17 mouse cellular contexts compared by ENCODE assay signal in the genomic region with DNA sequence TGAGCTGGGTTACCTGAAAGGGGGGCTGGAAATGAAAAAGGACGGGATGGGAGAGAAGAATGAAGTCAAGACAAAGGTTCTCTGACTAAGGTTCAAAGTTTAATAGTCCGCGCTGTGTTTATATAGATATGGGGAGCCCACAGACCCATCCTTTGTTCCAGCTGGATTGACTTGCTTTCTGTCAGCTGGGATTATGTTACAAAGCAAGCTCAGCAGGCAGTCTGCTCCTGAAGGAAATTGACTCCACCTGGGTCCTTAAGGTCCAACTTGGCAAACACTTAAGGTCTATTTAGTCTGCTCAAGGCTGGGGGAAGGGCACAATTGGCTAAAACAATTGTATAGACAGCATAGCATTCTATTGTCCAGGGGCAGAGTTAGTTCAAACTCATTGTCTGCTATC.
A peak's percentile ranks its signal among the peaks of the same experiment; 100 is the strongest.
DNase-seq lines count a peak whose midpoint lies in the region; ATAC-seq and TF ChIP-seq lines count a peak whose summit lies in the region.
"Had no signal": no experiment of that assay in that cellular context is flagged by ENCODE, and none has a peak within 500 bp of the region (broad histone marks: within the 10 kb centered on the region; RNA-seq: fewer than 3 reads in every experiment).

No protein-coding gene starts in this region.

- H3K27ac ChIP-seq in kidney, postnatal 0 days: no peak overlapping the region
- no peak overlapping the region for H3K27ac ChIP-seq in ES-E14 (ENCODE audit: insufficient read depth, low read depth, low read length, poor library complexity, severe bottlenecking)
- H3K27ac ChIP-seq in midbrain, embryonic 14.5 days (replicated peaks; ENCODE audit: low read depth, low read length): no peak overlapping the region
- no peak overlapping the region for H3K27ac ChIP-seq in thymus, adult 2 months (ENCODE audit: control insufficient read depth, insufficient read depth, low read length)
- H3K27ac ChIP-seq: embryonic facial prominence, embryonic 15.5 days; heart, embryonic 13.5 days; hindbrain, postnatal 0 days; limb, embryonic 15.5 days; liver, embryonic 15.5 days; midbrain, embryonic 15.5 days had no signal

- no peak for ATAC-seq in cerebellum, adult (ENCODE audit: insufficient number of reproducible peaks, low FRiP score, low TSS enrichment)
- no peak for ATAC-seq in kidney, postnatal 0 days (replicated peaks; ENCODE audit: low FRiP score, low read depth)
- no peak for ATAC-seq in midbrain, embryonic 14.5 days (ENCODE audit: low FRiP score, low TSS enrichment)
- ATAC-seq: hindbrain, postnatal 0 days; intestine, postnatal 0 days; midbrain, embryonic 15.5 days had no signal

- H3K9ac ChIP-seq in kidney, postnatal 0 days (ENCODE audit: low read depth, low read length): no peak overlapping the region
- no peak overlapping the region for H3K9ac ChIP-seq in ES-E14 (ENCODE audit: insufficient read depth, low read depth, low read length, poor library complexity, severe bottlenecking)
- no peak overlapping the region for H3K9ac ChIP-seq in midbrain, embryonic 14.5 days (replicated peaks; ENCODE audit: low read length)
- H3K9ac ChIP-seq: embryonic facial prominence, embryonic 15.5 days; heart, embryonic 13.5 days; limb, embryonic 15.5 days; liver, embryonic 15.5 days; midbrain, embryonic 15.5 days had no signal

- H3K9me3 ChIP-seq in kidney, postnatal 0 days (replicated peaks; ENCODE audit: low read length): no peaks in the 10 kb centered on the region
- H3K9me3 ChIP-seq in ES-E14 (ENCODE audit: control insufficient read depth, insufficient read depth, low read depth, low read length): no peaks in the 10 kb centered on the region
- H3K9me3 ChIP-seq in midbrain, embryonic 14.5 days (ENCODE audit: control insufficient read depth, low read length): no peaks in the 10 kb centered on the region
- H3K9me3 ChIP-seq: embryonic facial prominence, embryonic 15.5 days; heart, embryonic 13.5 days; limb, embryonic 15.5 days; liver, embryonic 15.5 days; midbrain, embryonic 15.5 days had no signal

- no peak overlapping the region for H3K4me3 ChIP-seq in kidney, postnatal 0 days (replicated peaks; ENCODE audit: low read depth, low read length)
- no peak overlapping the region for H3K4me3 ChIP-seq in ES-E14 (ENCODE audit: insufficient read depth in 1 of 2, low read depth in 1 of 2, low read length in 2 of 2, poor library complexity in 1 of 2, severe bottlenecking in 1 of 2)
- no peak overlapping the region for H3K4me3 ChIP-seq in midbrain, embryonic 14.5 days (replicated peaks; ENCODE audit: low read depth, low read length)
- H3K4me3 ChIP-seq in thymus, adult 2 months (ENCODE audit: control insufficient read depth, insufficient read depth, low read length): no peak overlapping the region
- H3K4me3 ChIP-seq: embryonic facial prominence, embryonic 15.5 days; heart, embryonic 13.5 days; limb, embryonic 15.5 days; liver, embryonic 15.5 days; midbrain, embryonic 15.5 days; myocyte had no signal

- no peaks in the 10 kb centered on the region for H3K4me1 ChIP-seq in kidney, postnatal 0 days (replicated peaks; ENCODE audit: insufficient read depth, low read length)
- no peaks in the 10 kb centered on the region for H3K4me1 ChIP-seq in ES-E14 (ENCODE audit: control insufficient read depth in 2 of 2, insufficient read depth in 2 of 2, low read length in 2 of 2, poor library complexity in 1 of 2)
- H3K4me1 ChIP-seq in midbrain, embryonic 14.5 days (ENCODE audit: control insufficient read depth, insufficient read depth, low read length): no peaks in the 10 kb centered on the region
- H3K4me1 ChIP-seq in thymus, adult 2 months (replicated peaks; ENCODE audit: control insufficient read depth, insufficient read depth, low read length): no peaks in the 10 kb centered on the region
- H3K4me1 ChIP-seq: embryonic facial prominence, embryonic 15.5 days; heart, embryonic 13.5 days; limb, embryonic 15.5 days; liver, embryonic 15.5 days; midbrain, embryonic 15.5 days had no signal

- H3K36me3 ChIP-seq in kidney, postnatal 0 days (ENCODE audit: insufficient read depth, low read length): no peaks in the 10 kb centered on the region
- no peaks in the 10 kb centered on the region for H3K36me3 ChIP-seq in ES-E14 (ENCODE audit: control insufficient read depth, insufficient read depth, low read length, poor library complexity, severe bottlenecking)
- no peaks in the 10 kb centered on the region for H3K36me3 ChIP-seq in midbrain, embryonic 14.5 days (ENCODE audit: control insufficient read depth, insufficient read depth, low read length)
- no peaks in the 10 kb centered on the region for H3K36me3 ChIP-seq in thymus, adult 2 months (ENCODE audit: control insufficient read depth, insufficient read depth, low read length)
- H3K36me3 ChIP-seq: embryonic facial prominence, embryonic 15.5 days; heart, embryonic 13.5 days; limb, embryonic 15.5 days; liver, embryonic 15.5 days; midbrain, embryonic 15.5 days had no signal

- TF ChIP-seq POLR2A in thymus, adult 2 months (IDR thresholded peaks at IDR 0.05; ENCODE audit: control insufficient read depth, extremely low read depth, insufficient read depth, low read length, poor library complexity): no peak

- TF ChIP-seq CTCF in kidney, postnatal 0 days (IDR thresholded peaks at IDR 0.05; ENCODE audit: low read depth): no peak
- no peak for TF ChIP-seq CTCF in thymus, adult 2 months (IDR thresholded peaks at IDR 0.05; ENCODE audit: borderline replicate concordance, control insufficient read depth, extremely low read depth, insufficient read depth, low read length, poor library complexity)

- in situ Hi-C loops in ES-E14 (cut with MboI; ENCODE audit: low sequenced_read_pairs in 2 of 2, unreplicated experiment in 2 of 2): no loop called here

- no peaks in the 10 kb centered on the region for H3K27me3 ChIP-seq in kidney, postnatal 0 days (ENCODE audit: insufficient read depth, low read length)
- no peaks in the 10 kb centered on the region for H3K27me3 ChIP-seq in midbrain, embryonic 14.5 days (ENCODE audit: control insufficient read depth, insufficient read depth, low read length)
- no peaks in the 10 kb centered on the region for H3K27me3 ChIP-seq in thymus, adult 2 months (ENCODE audit: control insufficient read depth, insufficient read depth, low read length)
- H3K27me3 ChIP-seq: embryonic facial prominence, embryonic 15.5 days; heart, embryonic 13.5 days; limb, embryonic 15.5 days; liver, embryonic 15.5 days; midbrain, embryonic 15.5 days had no signal

- 33% methylated on average over 3 of the region's 3 CpGs for WGBS in kidney, postnatal 0 days
- 50% methylated on average over 3 of the region's 3 CpGs for WGBS in midbrain, embryonic 14.5 days
- WGBS in thymus, adult 2 months: 84% methylated on average over 3 of the region's 3 CpGs

- peak; percentile 44 for DNase-seq in cerebellum, adult 9-11 months
- DNase-seq in kidney, postnatal 0 days (ENCODE audit: low spot score): peak; percentile 16
- no peak for DNase-seq in kidney, adult 18-20 months
- DNase-seq in ES-E14 (ENCODE audit: low read depth, low spot score): peak; percentile 9
- DNase-seq in embryo, embryonic 9.5 days (ENCODE audit: extremely low spot score): peak; percentile 5
- no peak for DNase-seq in midbrain, embryonic 14.5 days
- no peak for DNase-seq in thymus, adult 2 months
- DNase-seq: thymus, postnatal 25 days had no signal

- no peak overlapping the region for H3K4me2 ChIP-seq in kidney, postnatal 0 days (ENCODE audit: low read length)
- H3K4me2 ChIP-seq in midbrain, embryonic 14.5 days (ENCODE audit: low read length): no peak overlapping the region
- H3K4me2 ChIP-seq: embryonic facial prominence, embryonic 15.5 days; heart, embryonic 13.5 days; limb, embryonic 15.5 days; liver, embryonic 15.5 days; midbrain, embryonic 15.5 days had no signal

TF ChIP-seq in ES-E14, 5 proteins besides CTCF, POLR2A, EP300 and RAD21:
- no peak for TF ChIP-seq CHD2 (IDR thresholded peaks at IDR 0.05; ENCODE audit: low read depth, low read length)
- no peak for TF ChIP-seq MAFK (IDR thresholded peaks at IDR 0.05; ENCODE audit: insufficient read depth, low read depth, low read length)
- no peak for TF ChIP-seq ZC3H11A (IDR thresholded peaks at IDR 0.05; ENCODE audit: borderline replicate concordance, low read depth, low read length)
- no peak for TF ChIP-seq HCFC1 (IDR thresholded peaks at IDR 0.05; ENCODE audit: borderline replicate concordance, insufficient read depth, low read length)
- TF ChIP-seq ZNF384 (IDR thresholded peaks at IDR 0.05; ENCODE audit: low read depth, low read length): no peak

Comparison
In these comparisons a context has a peak if more than half of its experiments do, and no peak if none do; other contexts are left out.
1. DNase-seq: peak in cerebellum, adult 9-11 months (single experiment), kidney, postnatal 0 days (single experiment), ES-E14 (single experiment) and embryo, embryonic 9.5 days (single experiment); none in kidney, adult 18-20 months (single experiment), midbrain, embryonic 14.5 days (single experiment) and thymus, adult 2 months (single experiment).